Mouse (Mus musculus) brain, embryonic 14.5 days (tissue): ENCODE results near the gene Crybg1. TPM values are rescaled to one million over a fixed set of nuclear protein-coding genes. Genes with fewer than 3 reads are reported as not detected.
"Not testable (repeated sequence)": the region's sequence is repeated elsewhere in the genome, so short reads cannot be mapped to it uniquely, and the experiment has no call there.

Experiments
- DNase-seq: peaks from one replicate; pipeline ENCODE4 v3.0.0-alpha.2; 2011; ENCODE audit warnings: low read depth
- CTCF ChIP-seq: fragments of 200-500 bp; IDR thresholded peaks from 2 replicates; pipeline ENCODE4 v1.5.1; 2012; ENCODE audit warnings: inconsistent platforms, mild to moderate bottlenecking, moderate library complexity, borderline replicate concordance; ENCODE audit not compliant: insufficient read depth, insufficient read length; ENCODE audit errors: extremely low read depth
- POLR2A ChIP-seq: fragments of 200-500 bp; IDR thresholded peaks from 2 replicates; pipeline ENCODE4 v1.6.1; 2012; ENCODE audit warnings: mild to moderate bottlenecking, inconsistent platforms, borderline replicate concordance; ENCODE audit not compliant: poor library complexity, insufficient read depth, insufficient read length, severe bottlenecking; ENCODE audit errors: extremely low read depth
- polyA plus RNA-seq: library from polyadenylated mRNA; depleted of rRNA; stranded (reverse); fragments of >200 nt; gene quantifications from 2 replicates; pipeline ENCODE4 v1.2.3, GENCODE M21; 2012

The Crybg1 gene
- polyA plus RNA-seq, 1 experiment = 0.36 TPM

- TF ChIP-seq CTCF (no peak), POLR2A (no peak)
- no peak for DNase-seq
Observed at GRCm38 (mm10) chr10:43980080-43980479, 168.6 kb downstream of the Crybg1 start.

- TF ChIP-seq CTCF (no peak), POLR2A (no peak)
- DNase-seq = no peak
Observed at GRCm38 (mm10) chr10:43977353-43977752, 171.3 kb downstream of the Crybg1 start.

GRCm38 (mm10) chr10:43973244-43973643 lies 175.4 kb downstream of the Crybg1 start:
- TF ChIP-seq CTCF (no peak), POLR2A (no peak)
- DNase-seq = peak; percentile 26

GRCm38 (mm10) chr10:43964943-43965342 lies 183.7 kb downstream of the Crybg1 start:
- TF ChIP-seq POLR2A (no peak), CTCF (no peak)
- peak; percentile 60 for DNase-seq

GRCm38 (mm10) chr10:43953942-43954341 lies 194.7 kb downstream of the Crybg1 start:
- peak; percentile 88 for DNase-seq

GRCm38 (mm10) chr10:43945435-43945834 lies 203.2 kb downstream of the Crybg1 start:
- DNase-seq = no peak
- TF ChIP-seq POLR2A = no peak

More at GRCm38 (mm10) chr10:43953942-43954341, 194.7 kb downstream of the Crybg1 start:
- TF ChIP-seq CTCF (peak; percentile 95), POLR2A (no peak)

GRCm38 (mm10) chr10:43943736-43944135 lies 204.9 kb downstream of the Crybg1 start:
- TF ChIP-seq CTCF (no peak), POLR2A (no peak)
- DNase-seq = no peak

- no peak for DNase-seq
- TF ChIP-seq POLR2A = no peak
- no peak for TF ChIP-seq CTCF
Observed at GRCm38 (mm10) chr10:43939136-43939662, 209.5 kb downstream of the Crybg1 start.

GRCm38 (mm10) chr10:43928596-43928995 lies 220.1 kb downstream of the Crybg1 start:
- TF ChIP-seq CTCF (no peak), POLR2A (no peak)
- DNase-seq = no peak

GRCm38 (mm10) chr10:43927736-43928135 lies 220.9 kb downstream of the Crybg1 start:
- no peak for DNase-seq
- no peak for TF ChIP-seq CTCF
- TF ChIP-seq POLR2A = no peak

- not testable (repeated sequence) for DNase-seq
Observed at GRCm38 (mm10) chr10:43925776-43926175, 222.9 kb downstream of the Crybg1 start.

GRCm38 (mm10) chr10:43923096-43923495 lies 225.6 kb downstream of the Crybg1 start:
- TF ChIP-seq CTCF (no peak), POLR2A (no peak)
- no peak for DNase-seq

GRCm38 (mm10) chr10:43918696-43919608 lies 229.7 kb downstream of the Crybg1 start:
- DNase-seq = peak; percentile 89
- TF ChIP-seq POLR2A (no peak), CTCF (peak; percentile 93)
